Mouse (Mus musculus): ENCODE measurements around the gene Gprc5a. TPM values are rescaled to one million over a fixed set of nuclear protein-coding genes. Genes with fewer than 3 reads are reported as not detected.

Gene Gprc5a
- polyA plus RNA-seq, 1 experiment from 2014 or later: 24.7 TPM

DNA sequence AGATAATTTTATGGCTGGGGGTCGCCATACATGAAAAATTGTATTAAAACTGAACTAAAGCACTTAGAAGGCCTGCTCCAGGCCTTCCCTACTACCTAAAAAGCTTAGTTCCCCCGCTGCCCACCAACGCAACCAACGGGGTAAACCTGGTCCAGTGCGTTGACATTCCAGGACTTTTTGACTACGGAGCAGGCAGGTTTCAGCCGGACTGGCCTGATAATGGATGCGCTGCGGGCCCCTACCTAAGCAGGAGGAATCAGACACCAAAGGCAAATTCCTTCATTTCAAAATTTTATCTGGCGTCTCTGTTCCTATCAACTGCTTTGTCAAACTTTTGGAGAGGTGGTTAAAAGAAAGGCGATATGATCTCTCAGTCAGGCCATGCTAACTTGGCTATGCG lies 830 bp upstream of the Gprc5a start:
- H3K9me3 ChIP-seq (replicated peaks; ENCODE audit: control insufficient read depth, low read length): no peaks in the 10 kb centered on the region
- 73% methylated on average over 12 of the region's 12 CpGs for WGBS
- ATAC-seq (ENCODE audit: insufficient read depth, low FRiP score): no peak
- H3K36me3 ChIP-seq (ENCODE audit: control insufficient read depth, insufficient read depth, low read length): no peaks in the 10 kb centered on the region
- H3K4me3 ChIP-seq (replicated peaks; ENCODE audit: low read length): no peak overlapping the region
- H3K27ac ChIP-seq (ENCODE audit: low read length): peak overlapping the region; percentile 64
- H3K4me1 ChIP-seq (ENCODE audit: control insufficient read depth, insufficient read depth, low read length): peaks cover 12% of the 10 kb centered on the region
- no peak overlapping the region for H3K9ac ChIP-seq (ENCODE audit: low read length)
- H3K4me2 ChIP-seq (ENCODE audit: low read depth, low read length): no peak overlapping the region
- no peaks in the 10 kb centered on the region for H3K27me3 ChIP-seq (ENCODE audit: control insufficient read depth, insufficient read depth, low read length)

- peak overlapping the region; percentile 48 for H3K9ac ChIP-seq (ENCODE audit: low read length)
- no peak for ATAC-seq (ENCODE audit: insufficient read depth, low FRiP score)
- peaks cover 12% of the 10 kb centered on the region for H3K4me1 ChIP-seq (ENCODE audit: control insufficient read depth, insufficient read depth, low read length)
- H3K36me3 ChIP-seq (ENCODE audit: control insufficient read depth, insufficient read depth, low read length): no peaks in the 10 kb centered on the region
- no peaks in the 10 kb centered on the region for H3K9me3 ChIP-seq (replicated peaks; ENCODE audit: control insufficient read depth, low read length)
- H3K4me2 ChIP-seq (ENCODE audit: low read depth, low read length): peak overlapping the region; percentile 88
- 40% methylated on average over 6 of the region's 6 CpGs for WGBS
- H3K4me3 ChIP-seq (replicated peaks; ENCODE audit: low read length): peak overlapping the region; percentile 56
- H3K27me3 ChIP-seq (ENCODE audit: control insufficient read depth, insufficient read depth, low read length): no peaks in the 10 kb centered on the region
- H3K27ac ChIP-seq (ENCODE audit: low read length): no peak overlapping the region
Measured at GRCm38 (mm10) chr6:135066795-135067445, 1.5 kb downstream of the Gprc5a start.

DNA sequence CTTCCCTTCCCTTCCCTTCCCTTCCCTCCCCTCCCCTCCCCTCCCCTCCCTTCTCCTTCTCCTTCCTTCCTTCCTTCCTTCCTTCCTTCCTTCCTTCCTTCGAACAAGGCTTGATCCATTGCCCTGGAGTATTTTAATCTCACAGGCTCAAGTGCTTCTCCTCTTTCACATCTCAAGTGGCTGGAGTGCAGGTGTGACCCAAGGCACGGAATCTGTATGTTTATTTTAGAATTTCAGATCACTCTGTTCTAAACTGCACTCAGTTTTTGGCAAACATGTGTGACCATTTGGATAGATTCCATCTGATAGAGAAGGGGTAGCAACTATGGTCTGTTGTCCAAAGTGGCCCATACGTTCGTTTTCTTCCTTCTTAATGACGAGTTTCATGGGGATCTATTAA lies 2.8 kb downstream of the Gprc5a start:
- 62% methylated on average over 5 of the region's 5 CpGs for WGBS
- Histone ChIP-seq H3K36me3 (ENCODE audit: control insufficient read depth, insufficient read depth, low read length) (no peaks in the 10 kb centered on the region), H3K9me3 (replicated peaks; ENCODE audit: control insufficient read depth, low read length) (no peaks in the 10 kb centered on the region), H3K4me2 (ENCODE audit: low read depth, low read length) (no peak overlapping the region), H3K4me1 (ENCODE audit: control insufficient read depth, insufficient read depth, low read length) (peaks cover 12% of the 10 kb centered on the region), H3K27me3 (ENCODE audit: control insufficient read depth, insufficient read depth, low read length) (no peaks in the 10 kb centered on the region), H3K4me3 (replicated peaks; ENCODE audit: low read length) (no peak overlapping the region), H3K27ac (ENCODE audit: low read length) (no peak overlapping the region), H3K9ac (ENCODE audit: low read length) (no peak overlapping the region)
- ATAC-seq (ENCODE audit: insufficient read depth, low FRiP score): no peak

GRCm38 (mm10) chr6:135069856-135070255 lies 4.4 kb downstream of the Gprc5a start:
- ATAC-seq (ENCODE audit: insufficient read depth, low FRiP score): no peak
- 56% methylated on average over 6 of the region's 6 CpGs for WGBS
- no peaks in the 10 kb centered on the region for H3K27me3 ChIP-seq (ENCODE audit: control insufficient read depth, insufficient read depth, low read length)
- H3K9me3 ChIP-seq (replicated peaks; ENCODE audit: control insufficient read depth, low read length): no peaks in the 10 kb centered on the region
- no peak overlapping the region for H3K4me3 ChIP-seq (replicated peaks; ENCODE audit: low read length)
- peaks cover 9% of the 10 kb centered on the region for H3K4me1 ChIP-seq (ENCODE audit: control insufficient read depth, insufficient read depth, low read length)
- no peak overlapping the region for H3K27ac ChIP-seq (ENCODE audit: low read length)
- H3K4me2 ChIP-seq (ENCODE audit: low read depth, low read length): no peak overlapping the region
- no peaks in the 10 kb centered on the region for H3K36me3 ChIP-seq (ENCODE audit: control insufficient read depth, insufficient read depth, low read length)
- no peak overlapping the region for H3K9ac ChIP-seq (ENCODE audit: low read length)

- 63% methylated on average over 2 of the region's 2 CpGs for WGBS
- H3K9me3 ChIP-seq (replicated peaks; ENCODE audit: control insufficient read depth, low read length): no peaks in the 10 kb centered on the region
Measured at GRCm38 (mm10) chr6:135070347-135070746, 4.9 kb downstream of the Gprc5a start.

DNA sequence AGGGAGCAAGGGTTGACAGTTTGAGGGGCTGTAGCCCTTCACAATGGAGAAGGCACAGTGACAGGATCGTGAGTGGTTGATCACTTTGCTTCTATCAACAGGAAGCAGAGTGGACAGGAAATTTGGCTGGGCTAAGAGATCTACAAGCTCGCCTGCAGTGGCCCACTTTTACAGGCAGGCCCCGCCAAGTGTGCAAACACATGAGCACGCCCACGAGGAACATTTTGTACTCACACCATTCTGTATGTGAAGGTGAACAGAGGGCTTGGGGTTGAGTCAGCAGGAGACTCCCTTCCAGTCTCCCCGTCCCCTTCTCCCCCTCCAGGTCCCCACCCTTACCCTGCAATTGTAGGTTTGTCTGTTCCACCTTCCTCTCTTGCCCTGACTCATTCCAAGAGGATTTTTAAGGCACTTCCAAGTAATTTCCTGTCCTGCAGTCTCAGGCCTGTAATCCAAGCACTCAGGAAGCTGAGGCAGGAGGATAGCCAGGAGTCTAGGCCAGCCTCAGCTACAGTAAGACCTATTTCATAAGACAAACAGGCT lies 9.0 kb downstream of the Gprc5a start:
- Histone ChIP-seq H3K4me2 (ENCODE audit: low read depth, low read length) (no peak overlapping the region), H3K27me3 (ENCODE audit: control insufficient read depth, insufficient read depth, low read length) (no peaks in the 10 kb centered on the region), H3K4me1 (ENCODE audit: control insufficient read depth, insufficient read depth, low read length) (no peaks in the 10 kb centered on the region), H3K36me3 (ENCODE audit: control insufficient read depth, insufficient read depth, low read length) (no peaks in the 10 kb centered on the region), H3K9me3 (replicated peaks; ENCODE audit: control insufficient read depth, low read length) (no peaks in the 10 kb centered on the region), H3K27ac (ENCODE audit: low read length) (no peak overlapping the region), H3K4me3 (replicated peaks; ENCODE audit: low read length) (no peak overlapping the region), H3K9ac (ENCODE audit: low read length) (no peak overlapping the region)
- 55% methylated on average over 6 of the region's 6 CpGs for WGBS
- ATAC-seq (ENCODE audit: insufficient read depth, low FRiP score): no peak

More at GRCm38 (mm10) chr6:135070347-135070746, 4.9 kb downstream of the Gprc5a start:
- Histone ChIP-seq H3K4me1 (ENCODE audit: control insufficient read depth, insufficient read depth, low read length) (peaks cover 6% of the 10 kb centered on the region), H3K27me3 (ENCODE audit: control insufficient read depth, insufficient read depth, low read length) (no peaks in the 10 kb centered on the region), H3K4me3 (replicated peaks; ENCODE audit: low read length) (no peak overlapping the region), H3K4me2 (ENCODE audit: low read depth, low read length) (no peak overlapping the region), H3K9ac (ENCODE audit: low read length) (no peak overlapping the region), H3K27ac (ENCODE audit: low read length) (no peak overlapping the region), H3K36me3 (ENCODE audit: control insufficient read depth, insufficient read depth, low read length) (no peaks in the 10 kb centered on the region)
- no peak for ATAC-seq (ENCODE audit: insufficient read depth, low FRiP score)

DNA sequence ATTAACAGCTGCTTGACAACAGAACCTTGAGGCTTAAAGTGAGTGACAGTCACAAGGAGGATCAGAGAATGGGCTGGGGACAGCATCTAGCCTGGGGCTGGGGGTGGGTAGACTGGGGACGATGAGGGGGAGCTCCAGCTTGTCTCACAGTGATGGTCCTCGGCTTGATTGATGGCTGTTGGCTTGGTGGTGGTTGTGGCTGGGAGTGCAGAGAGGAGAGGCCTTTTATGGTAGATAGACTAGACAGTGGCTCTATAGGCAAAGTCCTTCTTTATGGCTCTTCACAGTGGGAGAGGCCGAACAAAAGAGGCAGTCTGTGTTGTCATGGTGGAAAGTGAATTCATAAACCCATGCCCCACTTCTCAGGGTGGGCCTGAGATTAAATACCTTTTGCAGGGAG lies 10.8 kb downstream of the Gprc5a start:
- Histone ChIP-seq H3K4me2 (ENCODE audit: low read depth, low read length) (no peak overlapping the region), H3K27ac (ENCODE audit: low read length) (no peak overlapping the region), H3K4me3 (replicated peaks; ENCODE audit: low read length) (no peak overlapping the region), H3K4me1 (ENCODE audit: control insufficient read depth, insufficient read depth, low read length) (no peaks in the 10 kb centered on the region), H3K9ac (ENCODE audit: low read length) (no peak overlapping the region), H3K36me3 (ENCODE audit: control insufficient read depth, insufficient read depth, low read length) (no peaks in the 10 kb centered on the region), H3K9me3 (replicated peaks; ENCODE audit: control insufficient read depth, low read length) (no peaks in the 10 kb centered on the region), H3K27me3 (ENCODE audit: control insufficient read depth, insufficient read depth, low read length) (no peaks in the 10 kb centered on the region)
- 60% methylated on average over 3 of the region's 3 CpGs for WGBS
- no peak for ATAC-seq (ENCODE audit: insufficient read depth, low FRiP score)

DNA sequence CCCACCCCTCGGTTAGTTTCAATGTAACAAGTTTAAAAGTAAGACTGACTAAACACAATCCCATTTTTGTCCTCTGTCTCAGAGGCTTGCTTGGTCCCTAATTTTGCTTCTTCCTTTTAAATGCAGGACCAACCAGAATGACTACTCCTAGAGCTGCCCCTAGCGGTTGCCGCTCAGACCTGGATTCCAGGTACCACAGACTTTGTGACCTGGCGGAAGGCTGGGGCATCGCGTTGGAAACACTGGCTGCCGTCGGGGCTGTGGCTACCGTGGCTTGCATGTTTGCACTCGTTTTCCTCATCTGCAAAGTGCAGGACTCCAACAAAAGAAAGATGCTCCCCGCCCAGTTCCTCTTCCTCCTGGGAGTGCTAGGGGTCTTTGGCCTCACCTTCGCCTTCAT lies 13.0 kb downstream of the Gprc5a start:
- no peak overlapping the region for H3K27ac ChIP-seq (ENCODE audit: low read length)
- H3K4me2 ChIP-seq (ENCODE audit: low read depth, low read length): no peak overlapping the region
- 49% methylated on average over 12 of the region's 12 CpGs for WGBS
- H3K9ac ChIP-seq (ENCODE audit: low read length): no peak overlapping the region
- no peak overlapping the region for H3K4me3 ChIP-seq (replicated peaks; ENCODE audit: low read length)
- no peak for ATAC-seq (ENCODE audit: insufficient read depth, low FRiP score)
- no peaks in the 10 kb centered on the region for H3K4me1 ChIP-seq (ENCODE audit: control insufficient read depth, insufficient read depth, low read length)
- H3K36me3 ChIP-seq (ENCODE audit: control insufficient read depth, insufficient read depth, low read length): no peaks in the 10 kb centered on the region
- H3K27me3 ChIP-seq (ENCODE audit: control insufficient read depth, insufficient read depth, low read length): no peaks in the 10 kb centered on the region
- H3K9me3 ChIP-seq (replicated peaks; ENCODE audit: control insufficient read depth, low read length): no peaks in the 10 kb centered on the region

DNA sequence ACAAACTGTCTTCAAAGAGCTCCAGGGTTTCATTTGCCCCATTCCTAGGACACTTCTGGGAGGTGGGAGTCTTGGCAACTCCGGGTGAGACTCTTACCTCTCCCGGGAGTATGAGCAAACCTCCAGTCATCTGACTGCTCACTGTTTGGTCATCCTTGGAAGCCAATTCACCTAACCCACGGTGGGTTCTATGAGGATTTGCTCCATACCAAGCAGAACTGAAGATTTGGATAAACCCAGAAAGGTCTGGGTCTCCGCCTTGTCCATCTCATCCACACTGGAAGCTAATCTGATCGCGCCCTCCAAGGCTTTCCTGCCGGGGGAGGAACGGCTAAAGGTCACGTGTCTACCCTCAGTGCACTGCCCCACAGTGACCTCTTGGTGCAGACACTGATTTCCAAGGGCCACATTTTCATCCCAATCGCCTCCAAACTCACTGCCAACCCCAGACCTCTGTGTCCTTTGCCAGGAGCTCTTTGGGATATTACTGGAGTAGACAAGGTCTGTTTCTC lies 18.6 kb downstream of the Gprc5a start:
- 69% methylated on average over 10 of the region's 10 CpGs for WGBS
- no peak overlapping the region for H3K4me3 ChIP-seq (replicated peaks; ENCODE audit: low read length)
- H3K27me3 ChIP-seq (ENCODE audit: control insufficient read depth, insufficient read depth, low read length): no peaks in the 10 kb centered on the region
- H3K4me1 ChIP-seq (ENCODE audit: control insufficient read depth, insufficient read depth, low read length): no peaks in the 10 kb centered on the region
- no peak overlapping the region for H3K4me2 ChIP-seq (ENCODE audit: low read depth, low read length)
- ATAC-seq (ENCODE audit: insufficient read depth, low FRiP score): no peak
- no peak overlapping the region for H3K27ac ChIP-seq (ENCODE audit: low read length)
- no peaks in the 10 kb centered on the region for H3K9me3 ChIP-seq (replicated peaks; ENCODE audit: control insufficient read depth, low read length)
- no peaks in the 10 kb centered on the region for H3K36me3 ChIP-seq (ENCODE audit: control insufficient read depth, insufficient read depth, low read length)
- no peak overlapping the region for H3K9ac ChIP-seq (ENCODE audit: low read length)
